Mouse (Mus musculus): ENCODE measurements around the gene Nedd9.

Gene Nedd9

GRCm38 (mm10) chr13:41491981-41492702, 5.0 kb upstream of the Nedd9 start:
- no peak for DNase-seq (ENCODE audit: inconsistent ontology term)

- DNase-seq (ENCODE audit: inconsistent ontology term): no peak
Observed at GRCm38 (mm10) chr13:41491522-41491921, 4.4 kb upstream of the Nedd9 start.

GRCm38 (mm10) chr13:41490282-41490681, 3.1 kb upstream of the Nedd9 start:
- no peak for DNase-seq (ENCODE audit: inconsistent ontology term)

- DNase-seq (ENCODE audit: inconsistent ontology term): peak; percentile 47
Observed at GRCm38 (mm10) chr13:41489705-41490275, 2.6 kb upstream of the Nedd9 start.

- no peak for DNase-seq (ENCODE audit: inconsistent ontology term)
Observed at GRCm38 (mm10) chr13:41487409-41487743, 214 bp upstream of the Nedd9 start.

- no peak for DNase-seq (ENCODE audit: inconsistent ontology term)
Observed at GRCm38 (mm10) chr13:41483966-41484365, 3.2 kb downstream of the Nedd9 start.

GRCm38 (mm10) chr13:41482408-41483011, 4.7 kb downstream of the Nedd9 start:
- peak; percentile 69 for DNase-seq (ENCODE audit: inconsistent ontology term)

GRCm38 (mm10) chr13:41479737-41480435, 7.3 kb downstream of the Nedd9 start:
- DNase-seq (ENCODE audit: inconsistent ontology term): no peak

GRCm38 (mm10) chr13:41476216-41476615, 10.9 kb downstream of the Nedd9 start:
- DNase-seq (ENCODE audit: inconsistent ontology term): peak; percentile 96

- no peak for DNase-seq (ENCODE audit: inconsistent ontology term)
Observed at GRCm38 (mm10) chr13:41474365-41474764, 12.8 kb downstream of the Nedd9 start.

- no peak for DNase-seq (ENCODE audit: inconsistent ontology term)
Observed at GRCm38 (mm10) chr13:41473504-41473903, 13.7 kb downstream of the Nedd9 start.

- no peak for DNase-seq (ENCODE audit: inconsistent ontology term)
Observed at GRCm38 (mm10) chr13:41472878-41473424, 14.2 kb downstream of the Nedd9 start.

- no peak for DNase-seq (ENCODE audit: inconsistent ontology term)
Observed at GRCm38 (mm10) chr13:41468277-41468676, 18.9 kb downstream of the Nedd9 start.

- no peak for DNase-seq (ENCODE audit: inconsistent ontology term)
Observed at GRCm38 (mm10) chr13:41467036-41467435, 20.1 kb downstream of the Nedd9 start.

GRCm38 (mm10) chr13:41466616-41467015, 20.5 kb downstream of the Nedd9 start:
- DNase-seq (ENCODE audit: inconsistent ontology term): no peak

- no peak for DNase-seq (ENCODE audit: inconsistent ontology term)
Observed at GRCm38 (mm10) chr13:41466191-41466590, 21.0 kb downstream of the Nedd9 start.

GRCm38 (mm10) chr13:41461418-41461817, 25.7 kb downstream of the Nedd9 start:
- no peak for DNase-seq (ENCODE audit: inconsistent ontology term)

- no peak for DNase-seq (ENCODE audit: inconsistent ontology term)
Observed at GRCm38 (mm10) chr13:41459683-41460286, 27.4 kb downstream of the Nedd9 start.

- no peak for DNase-seq (ENCODE audit: inconsistent ontology term)
Observed at GRCm38 (mm10) chr13:41458709-41459108, 28.5 kb downstream of the Nedd9 start.

- DNase-seq (ENCODE audit: inconsistent ontology term): no peak
Observed at GRCm38 (mm10) chr13:41457798-41458390, 29.3 kb downstream of the Nedd9 start.

- DNase-seq (ENCODE audit: inconsistent ontology term): peak; percentile 93
Observed at GRCm38 (mm10) chr13:41457030-41457797, 29.9 kb downstream of the Nedd9 start.

All from Muller cell, postnatal 12 days (primary cell).